Mouse (Mus musculus): ENCODE data around the gene Sec14l5.

DNA sequence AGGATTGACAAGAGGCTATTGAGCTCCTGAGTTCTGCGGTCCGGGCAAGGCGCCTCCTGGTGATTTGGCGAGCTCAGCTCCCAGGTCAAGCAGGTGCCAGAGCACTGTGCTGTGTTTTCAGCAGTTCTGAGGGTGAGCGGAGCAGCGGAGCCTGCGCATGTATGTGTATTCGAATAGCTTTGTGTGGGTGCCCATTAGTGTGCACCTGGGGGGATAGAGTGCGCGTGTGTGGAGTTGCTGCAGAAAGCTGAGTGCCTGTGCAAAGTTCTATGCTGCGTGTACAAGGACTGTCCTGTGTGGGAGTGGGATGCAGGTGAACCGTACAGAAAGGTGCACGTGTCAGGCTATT lies at the start of gene Sec14l5:
- TF ChIP-seq CTCF (IDR thresholded peaks at IDR 0.05; ENCODE audit: insufficient read depth, low read depth, low read length): no peak
- no peak for TF ChIP-seq POLR2A (IDR thresholded peaks at IDR 0.05; ENCODE audit: insufficient read depth, low read depth, low read length)

Data from olfactory bulb, adult 2 months (tissue).